Mouse (Mus musculus): ENCODE measurements around the gene Hs3st6. TPM values are rescaled to one million over a fixed set of nuclear protein-coding genes. Genes with fewer than 3 reads are reported as not detected.
A peak's percentile ranks its signal among the peaks of the same experiment; 100 is the strongest.
"Not testable (repeated sequence)": the region's sequence is repeated elsewhere in the genome, so short reads cannot be mapped to it uniquely, and the experiment has no call there.

Gene Hs3st6
- total RNA-seq (2021): not detected

DNA sequence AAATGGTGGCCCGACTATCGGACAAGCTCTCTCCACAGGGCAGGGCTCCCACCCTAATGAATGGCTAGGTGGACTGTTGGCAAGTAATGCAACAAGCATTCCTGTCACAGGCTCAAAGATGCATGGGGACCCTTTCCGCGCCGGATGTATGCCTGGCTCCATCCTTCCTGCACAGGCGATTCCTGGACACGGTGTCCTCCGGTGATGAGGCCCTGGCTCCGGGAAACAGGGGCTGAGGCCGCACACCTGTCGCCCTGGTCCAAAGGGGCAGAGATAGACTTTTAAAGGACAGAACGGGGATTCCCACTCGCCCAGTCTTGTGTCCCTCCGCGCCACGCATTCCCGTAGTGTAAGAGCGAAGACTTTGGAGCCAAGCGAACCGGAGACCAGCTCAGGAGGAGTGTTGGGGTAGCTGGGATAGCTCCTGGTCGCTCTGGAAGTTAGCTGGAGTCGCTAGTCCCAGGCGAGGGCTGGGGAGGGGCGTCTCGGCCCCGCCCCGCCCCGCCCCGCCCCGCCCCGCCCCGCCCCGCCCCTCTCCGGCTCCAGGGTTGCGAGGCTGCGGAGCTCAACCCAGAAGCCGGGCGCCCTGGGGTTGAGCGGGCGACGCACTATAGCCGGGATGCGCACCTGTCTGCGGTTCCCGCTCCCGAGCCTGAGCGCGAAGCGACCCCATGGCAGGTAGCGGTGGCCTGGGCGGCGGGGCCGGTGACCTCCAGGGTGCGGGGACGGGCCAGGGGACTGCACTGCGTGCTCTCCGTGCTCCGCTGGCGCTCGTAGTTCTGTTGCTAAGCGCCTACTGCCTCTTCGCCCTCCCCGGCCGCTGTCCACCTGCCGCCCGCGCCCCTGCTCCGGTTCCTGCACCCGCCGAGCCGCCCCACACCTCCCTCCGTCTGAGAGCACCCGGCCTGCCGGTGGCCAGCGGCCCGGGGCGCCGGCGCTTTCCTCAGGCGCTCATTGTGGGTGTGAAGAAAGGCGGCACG is at the start of gene Hs3st6:
Gene Hs3st6 (plus strand): TSS at position 574 of the 980 bp plus-strand sequence.
- DNase-seq: no peak
- intact Hi-C loops (cut with DNase I): loop anchor here (5.0 kb wide), 1 partner anchor 70 kb away; no protein-coding TSS in a partner anchor

DNA sequence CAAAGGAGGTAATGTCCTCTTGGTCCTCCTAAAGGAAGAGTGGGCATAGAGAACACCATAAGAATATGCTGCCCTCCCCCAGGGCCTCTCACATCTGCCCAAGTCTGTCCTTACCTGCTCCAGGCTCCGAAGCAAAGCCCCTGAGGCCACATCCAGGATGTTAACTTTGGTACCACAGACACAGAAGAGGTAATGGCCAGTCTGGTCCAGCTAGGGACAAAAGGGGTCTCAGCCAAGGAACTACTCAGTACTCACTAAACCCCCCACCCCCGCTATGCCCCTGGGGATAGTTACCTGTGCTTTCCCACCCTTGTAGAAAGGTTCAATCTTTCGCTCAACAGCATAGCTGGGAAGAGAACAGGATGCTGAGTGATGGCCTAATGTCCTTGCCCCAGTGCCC is 47.0 kb upstream of the Hs3st6 start:
- intact Hi-C loops (cut with DNase I): no loop called here
- DNase-seq: no peak

DNA sequence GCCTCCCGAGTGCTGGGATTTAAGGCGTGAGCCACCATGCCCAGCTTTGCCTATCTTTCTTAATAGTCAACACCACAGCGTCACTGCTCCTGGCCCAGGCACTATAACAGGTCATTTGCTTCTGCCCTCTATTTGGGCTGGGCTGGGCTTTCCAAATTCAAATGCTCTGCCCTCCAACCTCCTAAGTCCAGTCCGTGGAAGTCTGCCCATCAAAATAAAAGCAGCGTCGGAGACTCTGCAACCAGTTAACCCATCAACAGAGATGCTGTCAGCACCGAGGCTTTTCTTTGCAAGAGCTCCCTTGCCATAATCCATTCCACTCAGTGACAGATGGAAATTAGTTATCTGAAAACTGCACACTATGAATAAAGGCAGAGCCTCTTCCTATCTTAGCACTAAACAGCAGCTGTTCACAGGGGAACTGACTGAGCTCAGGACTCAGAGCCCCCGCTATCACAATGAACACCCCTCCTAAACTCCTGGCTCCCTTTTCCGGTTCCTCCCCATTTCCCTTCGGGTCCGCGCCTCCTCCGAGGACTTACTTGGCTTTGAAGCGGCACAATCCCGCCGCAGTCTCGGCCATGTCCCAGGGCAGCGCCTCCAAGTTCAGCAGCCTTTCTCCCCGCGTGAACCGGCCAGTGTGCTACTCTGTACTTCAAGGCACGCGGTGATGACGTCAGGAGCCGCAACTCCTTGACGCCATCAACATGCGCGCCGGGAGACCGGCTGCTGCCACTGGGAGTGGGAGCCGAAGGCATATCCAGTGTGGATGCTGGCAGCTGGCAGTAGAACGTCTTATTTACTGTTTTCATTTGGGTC is 45.6 kb upstream of the Hs3st6 start, which contains the start of gene Tbl3:
Gene Tbl3 (minus strand): TSS at position 679 of the 819 bp plus-strand sequence.
- intact Hi-C loops (cut with DNase I): no loop called here

DNA sequence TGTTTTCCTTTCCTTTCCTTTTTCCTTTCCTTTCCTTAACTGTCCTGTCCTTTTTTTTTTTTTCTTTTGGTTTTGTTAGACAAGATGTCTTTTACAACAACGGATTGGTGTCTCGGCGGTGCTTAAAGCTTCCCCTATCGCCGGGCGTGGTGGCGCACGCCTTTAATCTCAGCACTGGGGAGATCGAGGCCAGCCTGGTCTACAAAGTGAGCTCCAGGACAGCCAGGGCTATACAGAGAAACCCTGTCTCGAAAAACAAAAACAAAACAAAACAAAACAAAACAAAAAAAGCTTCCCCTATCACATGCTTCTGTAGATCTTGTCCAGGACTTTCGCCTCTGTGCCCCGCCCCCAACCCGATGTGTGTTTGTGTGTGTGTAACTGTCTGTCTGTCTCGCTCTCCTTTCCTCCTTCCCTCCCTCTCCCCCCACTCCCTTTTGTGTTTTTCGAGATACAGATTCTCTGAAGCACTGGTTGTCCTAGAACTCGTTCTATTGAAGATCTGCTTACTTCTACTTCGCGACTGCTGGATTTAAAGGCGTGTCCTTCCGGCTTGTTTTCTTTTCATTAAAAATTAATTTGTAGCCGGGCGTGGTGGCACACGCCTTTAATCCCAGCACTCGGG is 44.9 kb upstream of the Hs3st6 start:
- intact Hi-C loops (cut with DNase I): no loop called here
- no peak for DNase-seq

More for the DNA sequence above, 45.6 kb upstream of the Hs3st6 start, which contains the start of gene Tbl3:
- DNase-seq: peak; percentile 93

DNA sequence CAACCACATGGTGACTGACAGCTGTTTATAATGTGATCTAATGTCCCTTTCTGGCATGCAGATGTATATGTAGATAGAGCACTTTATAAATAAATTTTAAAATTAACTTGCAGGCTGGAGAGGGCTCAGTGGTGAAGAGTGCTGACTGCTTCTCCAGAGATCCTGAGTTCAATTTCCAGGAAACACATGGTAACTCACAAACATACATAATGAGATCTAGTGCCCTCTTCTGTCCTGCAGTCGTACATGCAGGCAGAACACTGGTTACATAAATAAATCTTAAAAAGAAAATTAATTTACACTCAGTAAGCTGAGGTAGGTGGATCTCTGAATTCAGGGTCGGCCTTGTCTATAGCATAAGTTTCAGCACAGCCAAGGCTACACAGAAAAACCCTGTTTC is 44.1 kb upstream of the Hs3st6 start:
- intact Hi-C loops (cut with DNase I): no loop called here
- DNase-seq: no peak

DNA sequence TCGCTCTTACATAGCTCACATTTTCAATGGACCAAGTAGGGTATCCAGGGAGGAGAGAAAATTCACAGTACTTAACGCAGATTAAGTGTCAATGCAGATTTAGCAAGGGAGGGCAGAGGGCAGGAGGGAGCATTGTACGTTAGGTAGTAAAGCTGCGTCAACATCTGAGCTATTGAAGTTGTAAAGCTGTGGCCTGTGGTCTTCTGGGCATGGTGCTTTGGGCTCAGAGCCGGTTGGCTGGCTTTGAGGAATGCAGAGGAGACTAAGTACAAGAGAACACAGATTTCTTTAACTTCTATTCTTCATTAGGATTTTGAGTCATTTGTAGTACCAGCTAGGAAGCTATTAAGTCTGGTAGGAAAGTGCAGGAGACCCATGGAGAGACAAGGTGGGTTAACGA is 37.2 kb upstream of the Hs3st6 start:
- intact Hi-C loops (cut with DNase I): no loop called here
- no peak for DNase-seq

DNA sequence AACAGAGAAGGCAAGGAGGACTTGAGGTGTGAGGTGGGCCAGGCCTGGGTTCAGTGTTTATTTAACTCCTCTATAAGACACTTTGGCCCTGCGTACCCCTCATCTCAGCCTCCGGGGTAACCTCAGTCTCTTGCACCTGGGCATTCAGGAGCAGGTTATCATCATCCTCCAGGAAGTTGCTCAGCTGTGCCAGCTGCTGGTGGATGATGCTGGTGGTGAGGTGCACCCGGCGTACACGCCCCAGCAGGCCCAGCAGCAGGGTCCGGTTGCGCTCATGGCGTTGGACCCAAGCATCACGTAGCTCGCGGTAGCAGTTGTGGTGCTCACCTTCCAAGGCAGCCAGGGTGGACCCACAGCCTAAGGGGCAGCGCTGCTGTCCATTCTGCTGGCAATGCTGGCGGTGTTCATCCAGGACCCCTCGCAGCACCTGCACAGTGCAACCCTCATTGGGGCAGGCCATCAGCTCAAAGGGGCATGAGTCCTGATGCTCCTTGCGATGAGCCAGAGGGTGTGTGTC is 36.6 kb upstream of the Hs3st6 start:
- intact Hi-C loops (cut with DNase I): no loop called here
- no peak for DNase-seq

DNA sequence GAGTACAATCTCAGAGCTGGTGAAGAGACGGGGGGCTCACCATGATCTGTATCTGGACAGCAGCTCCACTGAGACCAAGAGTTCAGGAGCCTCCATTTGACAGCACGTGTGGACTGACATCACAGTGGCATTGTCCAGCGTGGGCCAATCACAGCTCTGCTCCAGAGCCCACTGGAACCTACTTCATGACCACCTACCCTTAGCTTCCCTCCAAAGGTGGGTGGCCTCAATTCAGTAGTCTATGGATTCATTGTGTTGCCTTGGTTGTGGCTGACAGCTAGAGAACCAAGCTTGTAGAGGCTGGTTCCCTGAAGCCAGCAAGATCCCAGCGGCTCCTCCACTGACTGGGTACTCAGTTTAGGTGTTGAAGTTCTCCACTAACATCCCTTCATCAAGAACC is 34.8 kb upstream of the Hs3st6 start, which contains the start of the genes Rnf151 and Rps2:
Gene Rnf151 (minus strand): TSS at position 121 of the 400 bp plus-strand sequence.
Gene Rps2 (plus strand): TSS at position 174 of the 400 bp plus-strand sequence.
- intact Hi-C loops (cut with DNase I): no loop called here
- DNase-seq: no peak

DNA sequence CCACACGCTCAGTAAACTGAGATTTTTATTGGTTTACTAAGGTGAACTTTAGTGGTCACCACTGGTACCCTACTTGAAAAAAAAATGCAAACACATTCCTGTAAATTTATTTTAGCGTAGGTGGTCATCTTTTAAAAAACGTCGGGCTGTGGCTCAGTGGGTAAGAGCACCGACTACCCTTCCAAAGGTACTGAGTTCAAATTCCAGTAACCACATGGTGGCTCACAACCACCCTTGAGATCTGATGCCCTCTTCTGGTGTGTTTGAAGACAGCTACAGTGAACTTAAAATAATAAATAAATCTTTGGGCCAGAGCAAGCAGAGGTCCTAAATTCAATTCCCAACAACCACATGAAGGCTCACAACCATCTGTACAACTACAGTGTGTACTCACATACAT is 33.9 kb upstream of the Hs3st6 start:
- DNase-seq; intact Hi-C loops (cut with DNase I): not testable (repeated sequence)

DNA sequence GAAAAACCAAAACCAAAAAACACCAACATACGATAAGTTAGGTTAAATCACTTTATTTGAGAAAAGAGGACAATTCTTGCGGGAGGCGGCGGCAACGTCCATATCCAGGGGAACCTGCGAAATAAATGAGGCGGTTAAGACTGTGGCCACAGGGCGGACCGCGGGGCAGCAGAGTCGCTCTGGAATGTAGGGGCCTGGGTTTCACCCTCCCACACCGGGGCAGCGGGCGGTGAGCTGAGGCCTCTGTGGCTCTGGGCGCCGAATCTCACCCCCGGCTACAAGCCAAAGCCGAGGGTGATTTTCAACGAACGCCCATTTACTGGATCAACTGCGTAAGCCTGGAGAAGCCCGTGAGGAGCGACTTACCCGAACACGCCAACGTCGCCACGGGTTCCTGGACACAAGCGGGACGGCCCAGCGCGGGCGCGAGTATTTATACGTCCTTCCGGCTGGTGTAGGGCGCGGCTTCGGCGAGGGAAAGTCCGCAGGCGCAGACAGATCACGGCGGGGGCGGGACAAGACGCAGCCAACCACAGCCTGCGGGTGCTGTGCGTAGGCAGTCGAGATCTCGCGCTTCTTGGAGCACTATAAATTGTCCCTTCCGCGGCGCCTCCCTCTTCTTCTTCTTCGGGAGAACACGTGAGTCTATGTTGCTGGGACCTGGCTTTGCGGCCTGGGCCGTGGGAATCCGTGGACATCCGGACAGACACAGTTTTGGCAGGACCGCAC is 33.1 kb upstream of the Hs3st6 start:
- peak; percentile 99 for DNase-seq
- intact Hi-C loops (cut with DNase I): no loop called here

DNA sequence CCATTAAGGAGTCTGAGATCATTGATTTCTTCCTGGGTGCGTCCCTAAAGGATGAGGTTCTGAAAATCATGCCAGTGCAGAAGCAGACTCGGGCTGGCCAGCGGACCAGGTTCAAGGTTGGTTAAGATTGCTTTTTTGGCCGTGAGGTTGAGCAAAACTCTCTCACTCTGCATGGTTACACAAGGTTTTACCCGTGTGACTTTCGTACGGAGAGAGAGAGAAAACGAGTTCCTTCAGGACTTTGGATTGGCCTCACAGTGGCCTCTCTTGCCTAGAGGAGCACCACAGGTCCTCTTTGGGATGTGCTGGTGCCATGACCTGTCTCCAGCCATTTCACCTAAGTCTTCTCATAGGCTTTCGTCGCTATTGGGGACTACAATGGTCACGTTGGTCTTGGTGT is 32.2 kb upstream of the Hs3st6 start:
- DNase-seq; intact Hi-C loops (cut with DNase I): not testable (repeated sequence)

DNA sequence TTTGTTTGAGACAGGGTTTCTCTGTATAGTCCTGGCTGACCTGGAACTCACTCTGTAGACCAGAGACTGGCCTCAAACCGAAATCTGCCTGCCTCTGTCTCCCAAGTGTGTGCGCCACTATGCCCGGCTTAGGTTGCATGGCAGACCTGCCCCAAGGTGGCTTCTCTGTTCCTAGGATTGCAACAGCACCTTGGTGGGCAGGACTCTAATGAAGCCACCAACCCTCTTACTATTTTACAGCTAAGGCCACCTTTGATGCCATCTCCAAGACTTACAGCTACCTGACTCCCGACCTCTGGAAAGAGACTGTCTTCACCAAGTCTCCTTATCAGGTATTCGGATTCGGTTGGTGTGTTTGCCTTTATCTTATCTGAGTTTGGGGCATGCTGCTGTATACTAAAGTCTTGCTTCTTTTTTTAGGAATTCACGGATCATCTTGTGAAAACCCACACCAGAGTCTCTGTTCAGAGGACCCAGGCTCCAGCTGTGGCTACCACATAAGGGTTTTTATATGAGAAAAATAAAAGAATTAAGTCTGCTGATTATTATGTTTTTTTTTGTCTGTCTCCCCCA is 31.3 kb upstream of the Hs3st6 start:
- intact Hi-C loops (cut with DNase I); DNase-seq: not testable (repeated sequence)

DNA sequence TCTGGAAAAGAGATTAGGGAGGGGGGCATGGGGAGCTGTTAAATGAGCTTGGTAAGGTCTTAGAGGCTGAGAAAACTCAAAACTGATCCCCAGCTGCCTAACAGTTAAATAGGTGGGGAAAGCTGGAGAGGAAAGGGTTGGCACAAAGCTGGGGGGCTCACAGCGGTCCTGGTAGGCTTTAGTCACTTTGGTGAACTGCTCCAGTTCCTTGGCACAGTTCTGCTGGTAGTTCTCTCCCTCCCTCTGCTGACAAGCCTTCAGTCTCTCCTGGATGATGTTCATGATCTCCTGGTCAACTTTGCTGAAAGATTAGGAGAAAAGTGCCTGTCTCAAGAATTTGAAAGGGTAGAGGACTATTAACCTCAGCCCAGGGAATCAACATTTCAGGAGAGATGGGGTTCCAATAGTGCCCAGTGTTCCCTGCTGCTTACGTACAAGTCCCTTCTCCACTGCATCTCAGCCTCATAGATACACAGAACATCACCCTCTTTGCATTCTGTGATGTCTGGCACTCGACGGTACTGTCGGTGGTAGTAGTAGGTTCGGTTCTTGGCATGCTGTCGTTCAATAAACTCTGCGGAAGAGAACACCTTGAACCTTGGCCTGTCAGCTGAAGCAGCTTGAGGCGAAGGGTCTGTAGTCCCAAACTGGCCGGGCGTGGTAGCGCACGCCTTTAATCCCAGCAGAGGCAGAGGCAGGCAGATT is 30.4 kb upstream of the Hs3st6 start:
- DNase-seq: no peak
- intact Hi-C loops (cut with DNase I): no loop called here

DNA sequence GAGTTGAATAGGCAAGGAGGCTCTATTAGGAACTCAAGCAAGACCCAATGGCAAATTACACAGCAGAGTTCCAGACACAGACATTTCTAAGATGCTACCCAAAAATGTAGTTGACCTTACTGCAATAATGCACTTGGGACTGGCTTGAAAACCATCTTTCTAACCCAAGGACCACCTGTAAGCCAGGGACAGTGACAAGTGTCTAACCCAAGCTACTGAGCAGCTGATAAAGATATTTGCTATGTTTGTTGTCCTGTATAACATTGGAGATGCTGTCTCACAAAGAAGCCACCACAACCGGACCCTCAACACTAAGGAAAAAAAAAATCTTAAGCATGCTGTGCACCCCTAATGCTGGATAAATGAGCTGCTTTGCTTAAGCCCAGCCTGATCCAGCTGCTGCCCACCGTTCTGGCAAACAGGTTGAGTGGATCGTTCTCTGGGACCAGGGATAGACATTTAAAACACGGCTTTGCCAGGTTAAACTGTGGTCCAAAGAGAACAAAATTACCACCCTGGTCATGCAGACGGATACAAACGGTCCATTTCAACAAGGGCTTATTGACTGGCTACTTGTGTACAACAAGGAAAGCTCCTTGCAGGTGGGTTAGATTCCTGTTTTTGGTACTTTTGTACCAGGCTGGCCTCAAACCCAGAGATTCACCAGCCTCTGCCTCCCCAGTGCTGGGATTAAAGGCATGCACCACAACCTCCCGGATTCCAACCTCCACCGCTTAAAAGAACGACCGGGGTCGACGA is 29.5 kb upstream of the Hs3st6 start:
- intact Hi-C loops (cut with DNase I): no loop called here
- no peak for DNase-seq

DNA sequence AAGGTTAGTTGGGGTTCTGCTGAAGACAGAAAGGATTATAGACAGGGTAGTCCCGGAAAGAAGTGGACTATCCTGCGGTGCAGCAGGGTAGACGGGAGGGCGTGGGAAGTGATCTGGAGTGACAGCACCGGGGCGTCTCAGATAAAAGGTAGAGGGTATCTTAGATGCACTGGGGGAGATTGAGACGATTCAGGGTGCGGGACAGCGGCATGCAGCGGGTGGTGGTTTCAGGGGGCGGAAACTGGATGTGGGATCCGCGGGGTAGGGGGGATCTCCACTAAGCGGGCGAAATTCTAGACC is 29.0 kb upstream of the Hs3st6 start:
- intact Hi-C loops (cut with DNase I): no loop called here
- DNase-seq: no peak

DNA sequence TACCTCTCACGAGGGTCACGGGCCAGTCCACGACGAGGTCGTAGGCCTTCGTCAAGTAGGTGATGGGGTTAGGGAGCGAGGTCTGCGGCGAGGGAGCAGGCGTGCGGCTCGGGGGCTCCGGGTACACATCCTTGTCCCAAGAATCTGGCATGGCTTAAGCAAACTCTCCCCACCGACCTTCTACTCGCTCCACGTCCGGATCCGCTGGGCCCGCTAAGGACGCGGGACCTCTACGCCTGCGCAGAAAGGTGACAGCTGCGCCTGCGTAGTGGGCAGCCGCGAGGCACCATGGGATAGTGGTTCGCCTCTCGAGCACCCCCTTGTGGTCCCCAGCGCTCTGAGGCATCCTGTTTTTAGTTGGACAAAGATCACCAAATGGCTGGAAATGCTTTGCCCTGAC is 28.6 kb upstream of the Hs3st6 start, which contains the start of gene Ndufb10:
Gene Ndufb10 (minus strand): TSS at position 295 of the 400 bp plus-strand sequence.
- intact Hi-C loops (cut with DNase I): no loop called here
- DNase-seq: peak; percentile 99

DNA sequence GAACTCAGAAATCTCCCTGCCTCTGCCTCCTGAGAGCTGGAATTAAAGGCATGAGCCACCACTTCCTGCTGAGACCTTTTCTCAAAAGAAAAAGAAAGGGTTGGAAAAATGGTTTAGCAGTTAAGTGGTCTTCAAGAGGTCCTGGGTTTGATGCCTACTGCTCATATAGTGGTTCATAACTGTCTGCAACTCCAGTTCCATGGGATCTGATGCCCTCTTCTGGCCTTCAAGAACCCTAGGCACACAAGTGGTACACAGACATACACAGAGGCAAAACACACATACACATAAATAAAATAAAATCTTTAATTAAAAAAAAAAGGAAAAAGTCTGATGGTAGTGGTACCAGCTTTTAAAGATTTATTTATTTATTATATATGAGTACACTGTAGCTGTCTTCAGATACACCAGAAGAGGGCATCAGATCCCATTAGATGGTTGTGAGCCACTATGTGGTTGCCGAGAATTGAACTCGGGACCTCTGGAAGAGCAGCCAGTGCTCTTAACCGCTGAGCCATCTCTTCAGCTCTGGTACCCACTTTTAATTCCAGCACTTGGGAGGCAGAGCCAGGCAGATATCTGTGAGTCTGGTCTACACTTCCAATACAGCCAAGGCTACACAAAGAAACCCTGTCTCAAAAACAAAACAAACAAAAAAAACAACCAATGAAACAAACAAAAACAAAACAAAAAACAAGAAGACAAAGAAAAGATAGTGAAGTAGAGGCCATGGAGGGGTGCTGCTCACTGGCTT is 27.0 kb upstream of the Hs3st6 start:
- DNase-seq: no peak

More for the DNA sequence above, 27.0 kb upstream of the Hs3st6 start:
- intact Hi-C loops (cut with DNase I): no loop called here

Measured in left cerebral cortex, postnatal 4 days (tissue).